Mouse (Mus musculus) neutrophil, adult 83 days (primary cell): ENCODE measurements around the gene Olfr266. TPM values are rescaled to one million over a fixed set of nuclear protein-coding genes. Genes with fewer than 3 reads are reported as not detected.

Experiments
- total RNA-seq, 2 experiments: library from RNA; stranded (reverse); gene quantifications; one replicate each; pipeline ENCODE4 v1.2.4; 2023

Gene Olfr266
- total RNA-seq = not detected

GRCm38 (mm10) chr3:106826187-106826586 lies at the start of gene Olfr266:
TSS of gene Olfr266 (minus strand) at chr3:106826287.

GRCm38 (mm10) chr3:106789930-106790329 lies 36.2 kb downstream of the Olfr266 start, which contains the start of gene Cd53:
TSS of gene Cd53 (minus strand) at chr3:106790149.

Other genes starting within 250 kb of the Olfr266 start
- gene Lrif1, start 141.3 kb downstream of the Olfr266 start, total RNA-seq = 10 to 100 TPM; 26.3 to 26.6 TPM
- 100 to 1,000 TPM; 365 to 416 TPM for gene Cd53, start 36.1 kb downstream of the Olfr266 start, total RNA-seq
- 1 to 10 TPM; 8.4 to 10.0 TPM for gene Kcna3, start 209.9 kb upstream of the Olfr266 start, total RNA-seq